Mouse (Mus musculus) forebrain, embryonic 11.5 days (tissue): ENCODE measurements at regions not wholly inside any gene's neighbourhood (a gene's known extent, or its start where the extent isn't known, plus 50 kb on each side); places are given as distances from the start of the nearest gene placed in this dataset. TPM values are rescaled to one million over a fixed set of nuclear protein-coding genes. Genes with fewer than 3 reads are reported as not detected.

Experiments
- microRNA-seq: library from miRNA; unstranded; fragments of <30 nt; microRNA quantifications from one replicate; pipeline ENCODE4, GENCODE M21; 2016; ENCODE audit not compliant: insufficient number of aligned reads

Small RNA genes lying in the stretch of these regions (microRNA-seq; reads per million reads assigned to microRNA genes)
- gene Gm27460 (not detected), gene Gm28002 (not detected)
